Mouse (Mus musculus) adrenal gland, postnatal 4 days (tissue): ENCODE results near the gene Nmi. TPM values are rescaled to one million over a fixed set of nuclear protein-coding genes. Genes with fewer than 3 reads are reported as not detected.
"Not testable (repeated sequence)": the region's sequence is repeated elsewhere in the genome, so short reads cannot be mapped to it uniquely, and the experiment has no call there.

Experiments
- DNase-seq, 2 experiments: peaks; one replicate each; pipeline ENCODE4 v3.0.0; 2021 to 2022; ENCODE audit warnings: low spot score in 2 of 2, mixed read lengths in 2 of 2
- long read RNA-seq, 2 experiments: library from polyadenylated mRNA; stranded (forward); transcript quantifications; one replicate each; pipeline ENCODE4 v2.0.0; 2021
- total RNA-seq, 2 experiments: library from RNA; stranded (reverse); gene quantifications; 2 replicates each; pipeline ENCODE4 v1.2.3; 2021

The Nmi gene
- 10 to 100 TPM; 14.9 to 16.4 TPM for total RNA-seq
- long read RNA-seq, experiment 1, transcript Nmi-202 (8 exons, 1,130 nt), result major isoform, 7 of 21 reads
- long read RNA-seq, experiment 1, partial matches to known transcripts, result 5 of 21 reads
- long read RNA-seq, experiment 1, other reads (novel, unspliced or antisense), result 1 of 21 reads
- long read RNA-seq, experiment 2, transcript Nmi-205 (9 exons, 1,162 nt), result major isoform, 7 of 20 reads
- long read RNA-seq, experiment 2, partial matches to known transcripts, result 6 of 20 reads
- long read RNA-seq, experiment 2, other reads (novel, unspliced or antisense), result 5 of 20 reads

GRCm38 (mm10) chr2:51973410-51973968, at the start of gene Nmi:
TSS of gene Nmi (minus strand) at chr2:51973494.
- no peak for DNase-seq

- no peak for DNase-seq
Measured at GRCm38 (mm10) chr2:52016361-52016760, 43.1 kb upstream of the Nmi start.

GRCm38 (mm10) chr2:52013306-52013820, 40.1 kb upstream of the Nmi start:
- no peak for DNase-seq

- not testable (repeated sequence) for DNase-seq
Measured at GRCm38 (mm10) chr2:52011820-52012219, 38.5 kb upstream of the Nmi start.

- no peak for DNase-seq
Measured at GRCm38 (mm10) chr2:52006380-52006779, 33.1 kb upstream of the Nmi start.

- DNase-seq, result not testable (repeated sequence)
Measured at GRCm38 (mm10) chr2:52002299-52002698, 29.0 kb upstream of the Nmi start.

- no peak for DNase-seq
Measured at GRCm38 (mm10) chr2:52001521-52001920, 28.2 kb upstream of the Nmi start.

GRCm38 (mm10) chr2:51999996-52000395, 26.7 kb upstream of the Nmi start:
- DNase-seq, result no peak

GRCm38 (mm10) chr2:51991447-51991846, 18.2 kb upstream of the Nmi start:
- DNase-seq, result no peak

- DNase-seq, result no peak
Measured at GRCm38 (mm10) chr2:51989559-51989958, 16.3 kb upstream of the Nmi start.

- DNase-seq, result no peak
Measured at GRCm38 (mm10) chr2:51986695-51987094, 13.4 kb upstream of the Nmi start.

GRCm38 (mm10) chr2:51986157-51986556, 12.9 kb upstream of the Nmi start:
- no peak for DNase-seq

- no peak for DNase-seq
Measured at GRCm38 (mm10) chr2:51985241-51985640, 11.9 kb upstream of the Nmi start.

- no peak for DNase-seq
Measured at GRCm38 (mm10) chr2:51982288-51982687, 9.0 kb upstream of the Nmi start.

GRCm38 (mm10) chr2:51981630-51982029, 8.3 kb upstream of the Nmi start:
- DNase-seq, result peak in 1 of 2 experiments; percentile 11

- DNase-seq, result peak; percentile 8 to 32
Measured at GRCm38 (mm10) chr2:51972641-51973409, 469 bp downstream of the Nmi start.

- DNase-seq, result no peak
Measured at GRCm38 (mm10) chr2:51972142-51972541, 1.2 kb downstream of the Nmi start.

GRCm38 (mm10) chr2:51970897-51971296, 2.4 kb downstream of the Nmi start:
- DNase-seq, result no peak

- no peak for DNase-seq
Measured at GRCm38 (mm10) chr2:51967288-51967687, 6.0 kb downstream of the Nmi start.

GRCm38 (mm10) chr2:51953648-51954204, 19.6 kb downstream of the Nmi start:
- DNase-seq, result no peak

GRCm38 (mm10) chr2:51950876-51951275, 22.4 kb downstream of the Nmi start:
- no peak for DNase-seq
